Mouse (Mus musculus): ENCODE measurements around the gene Rwdd1. TPM values are rescaled to one million over a fixed set of nuclear protein-coding genes. Genes with fewer than 3 reads are reported as not detected.

Gene Rwdd1
- total RNA-seq, 1 experiment, result 149 TPM

GRCm38 (mm10) chr10:34037401-34037800, 18.0 kb upstream of the Rwdd1 start, which contains the start of gene Trappc3l:
Gene Trappc3l, plus strand, starts transcription at chr10:34037597.
- in situ Hi-C loops (cut with MboI; ENCODE audit: low sequenced_read_pairs in 2 of 2, unreplicated experiment in 2 of 2), result loop anchor here in 1 of 2 experiments (25.0 kb wide), 1 partner anchor 300 kb away; no protein-coding TSS in a partner anchor
- Histone ChIP-seq H3K4me1 (ENCODE audit: control insufficient read depth in 2 of 2, insufficient read depth in 2 of 2, low read length in 2 of 2, poor library complexity in 1 of 2) (no peaks in the 10 kb centered on the region; a peak in 1 of 4 replicates), H3K27ac (ENCODE audit: insufficient read depth, low read depth, low read length, poor library complexity, severe bottlenecking) (no peak within 1 kb of the TSS), H3K9ac (ENCODE audit: insufficient read depth, low read depth, low read length, poor library complexity, severe bottlenecking) (no peak within 1 kb of the TSS), H3K9me3 (ENCODE audit: control insufficient read depth, insufficient read depth, low read depth, low read length) (no peaks in the 10 kb centered on the region), H3K36me3 (ENCODE audit: control insufficient read depth, insufficient read depth, low read length, poor library complexity, severe bottlenecking) (no peaks in the 10 kb centered on the region), H3K4me3 (ENCODE audit: insufficient read depth in 1 of 2, low read depth in 1 of 2, low read length in 2 of 2, poor library complexity in 1 of 2, severe bottlenecking in 1 of 2) (no peak within 1 kb of the TSS)
- TF ChIP-seq HCFC1 (IDR thresholded peaks at IDR 0.05; ENCODE audit: borderline replicate concordance, insufficient read depth, low read length) (no peak), ZC3H11A (IDR thresholded peaks at IDR 0.05; ENCODE audit: borderline replicate concordance, low read depth, low read length) (no peak), CHD2 (IDR thresholded peaks at IDR 0.05; ENCODE audit: low read depth, low read length) (no peak), ZNF384 (IDR thresholded peaks at IDR 0.05; ENCODE audit: low read depth, low read length) (no peak), MAFK (IDR thresholded peaks at IDR 0.05; ENCODE audit: insufficient read depth, low read depth, low read length) (no peak)
- no peak for DNase-seq (ENCODE audit: low read depth, low spot score)

GRCm38 (mm10) chr10:34036587-34036986, 17.2 kb upstream of the Rwdd1 start:
- Histone ChIP-seq H3K9ac (ENCODE audit: insufficient read depth, low read depth, low read length, poor library complexity, severe bottlenecking) (no peak overlapping the region), H3K36me3 (ENCODE audit: control insufficient read depth, insufficient read depth, low read length, poor library complexity, severe bottlenecking) (no peaks in the 10 kb centered on the region), H3K4me3 (ENCODE audit: insufficient read depth in 1 of 2, low read depth in 1 of 2, low read length in 2 of 2, poor library complexity in 1 of 2, severe bottlenecking in 1 of 2) (no peak overlapping the region), H3K27ac (ENCODE audit: insufficient read depth, low read depth, low read length, poor library complexity, severe bottlenecking) (no peak overlapping the region), H3K4me1 (ENCODE audit: control insufficient read depth in 2 of 2, insufficient read depth in 2 of 2, low read length in 2 of 2, poor library complexity in 1 of 2) (no peaks in the 10 kb centered on the region; a peak in 1 of 4 replicates), H3K9me3 (ENCODE audit: control insufficient read depth, insufficient read depth, low read depth, low read length) (no peaks in the 10 kb centered on the region)
- no peak for DNase-seq (ENCODE audit: low read depth, low spot score)
- in situ Hi-C loops (cut with MboI; ENCODE audit: low sequenced_read_pairs in 2 of 2, unreplicated experiment in 2 of 2), result loop anchor here in 1 of 2 experiments (25.0 kb wide), 1 partner anchor 301 kb away; no protein-coding TSS in a partner anchor
- TF ChIP-seq MAFK (IDR thresholded peaks at IDR 0.05; ENCODE audit: insufficient read depth, low read depth, low read length), result no peak
- peak; percentile 67; the same call in 1 of the 2 replicates for TF ChIP-seq ZC3H11A (IDR thresholded peaks at IDR 0.05; ENCODE audit: borderline replicate concordance, low read depth, low read length)

DNA sequence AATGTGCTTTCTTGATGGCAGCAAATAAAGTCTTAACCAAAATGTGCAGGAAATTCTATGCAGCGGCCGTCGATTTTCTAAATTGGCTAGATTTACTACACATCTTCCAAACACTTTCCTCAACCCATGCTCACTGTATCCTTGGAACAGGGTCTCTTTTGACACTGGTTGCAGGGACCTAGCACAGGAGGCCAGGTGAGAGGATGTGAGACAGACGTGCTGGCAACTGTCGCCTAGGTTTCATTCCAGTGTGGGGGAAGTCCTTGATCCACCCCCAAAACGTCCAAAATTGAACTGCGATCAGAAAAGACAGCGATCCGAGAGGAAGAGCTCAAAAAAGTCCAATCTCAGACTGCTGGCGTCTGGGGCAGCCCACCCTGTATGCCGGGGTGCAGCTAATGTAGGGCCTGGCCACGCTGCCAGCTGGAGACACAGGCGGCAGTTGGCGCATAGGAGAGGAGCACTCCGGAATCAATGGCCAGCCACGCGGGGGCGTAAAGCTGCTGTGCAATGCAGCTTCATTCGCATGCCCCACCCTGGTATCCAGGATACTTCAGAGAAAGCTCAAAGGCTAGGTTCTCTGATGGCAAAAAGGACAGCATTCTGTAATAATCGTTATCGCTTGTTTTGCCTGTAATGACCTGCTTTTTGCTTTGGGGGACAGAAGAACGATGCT, 14.3 kb upstream of the Rwdd1 start:
- no peak overlapping the region for H3K27ac ChIP-seq (ENCODE audit: insufficient read depth, low read depth, low read length, poor library complexity, severe bottlenecking)
- H3K4me3 ChIP-seq (ENCODE audit: insufficient read depth in 1 of 2, low read depth in 1 of 2, low read length in 2 of 2, poor library complexity in 1 of 2, severe bottlenecking in 1 of 2), result peak overlapping the region in 1 of 2 experiments; percentile 43; a peak in 2 of 4 replicates
- peak; percentile 60 for DNase-seq (ENCODE audit: low read depth, low spot score)
- in situ Hi-C loops (cut with MboI; ENCODE audit: low sequenced_read_pairs in 2 of 2, unreplicated experiment in 2 of 2), result loop anchor here in 1 of 2 experiments (25.0 kb wide), 1 partner anchor 304 kb away; no protein-coding TSS in a partner anchor
- H3K9ac ChIP-seq (ENCODE audit: insufficient read depth, low read depth, low read length, poor library complexity, severe bottlenecking), result no peak overlapping the region
- no peaks in the 10 kb centered on the region for H3K36me3 ChIP-seq (ENCODE audit: control insufficient read depth, insufficient read depth, low read length, poor library complexity, severe bottlenecking)
- H3K4me1 ChIP-seq (ENCODE audit: control insufficient read depth in 2 of 2, insufficient read depth in 2 of 2, low read length in 2 of 2, poor library complexity in 1 of 2), result no peaks in the 10 kb centered on the region; a peak in 1 of 4 replicates
- no peaks in the 10 kb centered on the region for H3K9me3 ChIP-seq (ENCODE audit: control insufficient read depth, insufficient read depth, low read depth, low read length)
- TF ChIP-seq ZNF384 (IDR thresholded peaks at IDR 0.05; ENCODE audit: low read depth, low read length), result no peak
- TF ChIP-seq CHD2 (IDR thresholded peaks at IDR 0.05; ENCODE audit: low read depth, low read length), result no peak
- TF ChIP-seq ZC3H11A (IDR thresholded peaks at IDR 0.05; ENCODE audit: borderline replicate concordance, low read depth, low read length), result peak; percentile 79; the same call in 1 of the 2 replicates
- no peak for TF ChIP-seq HCFC1 (IDR thresholded peaks at IDR 0.05; ENCODE audit: borderline replicate concordance, insufficient read depth, low read length)
- no peak for TF ChIP-seq MAFK (IDR thresholded peaks at IDR 0.05; ENCODE audit: insufficient read depth, low read depth, low read length)

GRCm38 (mm10) chr10:34030322-34030721, 10.9 kb upstream of the Rwdd1 start:
- DNase-seq (ENCODE audit: low read depth, low spot score), result no peak
- in situ Hi-C loops (cut with MboI; ENCODE audit: low sequenced_read_pairs in 2 of 2, unreplicated experiment in 2 of 2), result loop anchor here in 1 of 2 experiments (25.0 kb wide), 1 partner anchor 307 kb away; no protein-coding TSS in a partner anchor
- H3K4me3 ChIP-seq (ENCODE audit: insufficient read depth in 1 of 2, low read depth in 1 of 2, low read length in 2 of 2, poor library complexity in 1 of 2, severe bottlenecking in 1 of 2), result no peak overlapping the region
- no peaks in the 10 kb centered on the region for H3K36me3 ChIP-seq (ENCODE audit: control insufficient read depth, insufficient read depth, low read length, poor library complexity, severe bottlenecking)
- H3K27ac ChIP-seq (ENCODE audit: insufficient read depth, low read depth, low read length, poor library complexity, severe bottlenecking), result no peak overlapping the region
- TF ChIP-seq ZNF384 (IDR thresholded peaks at IDR 0.05; ENCODE audit: low read depth, low read length) (no peak), MAFK (IDR thresholded peaks at IDR 0.05; ENCODE audit: insufficient read depth, low read depth, low read length) (no peak), ZC3H11A (IDR thresholded peaks at IDR 0.05; ENCODE audit: borderline replicate concordance, low read depth, low read length) (no peak), HCFC1 (IDR thresholded peaks at IDR 0.05; ENCODE audit: borderline replicate concordance, insufficient read depth, low read length) (no peak), CHD2 (IDR thresholded peaks at IDR 0.05; ENCODE audit: low read depth, low read length) (no peak)
- no peaks in the 10 kb centered on the region; a peak in 1 of 4 replicates for H3K4me1 ChIP-seq (ENCODE audit: control insufficient read depth in 2 of 2, insufficient read depth in 2 of 2, low read length in 2 of 2, poor library complexity in 1 of 2)
- H3K9ac ChIP-seq (ENCODE audit: insufficient read depth, low read depth, low read length, poor library complexity, severe bottlenecking), result no peak overlapping the region
- H3K9me3 ChIP-seq (ENCODE audit: control insufficient read depth, insufficient read depth, low read depth, low read length), result no peaks in the 10 kb centered on the region

All from ES-E14 (cell line).